Mouse (Mus musculus): ENCODE results near the gene Fam107a. TPM values are rescaled to one million over a fixed set of nuclear protein-coding genes. Genes with fewer than 3 reads are reported as not detected.

Fam107a gene
- polyA plus RNA-seq, 2 experiments: 0.03 TPM; not detected in 1

- Histone ChIP-seq H3K4me2 (ENCODE audit: low read depth) (no peak overlapping the region), H3K4me1 (replicated peaks; ENCODE audit: control insufficient read depth in 2 of 2, insufficient read depth in 2 of 2, low read length in 1 of 2) (peaks cover 0 to 9% of the 10 kb centered on the region in 2 experiments; a peak in 2 of 4 replicates), H3K9me3 (ENCODE audit: control insufficient read depth, low read length) (no peaks in the 10 kb centered on the region), H3K4me3 (ENCODE audit: insufficient read depth in 1 of 2, low read depth in 2 of 2, low read length in 2 of 2) (no peak overlapping the region), H3K36me3 (replicated peaks; ENCODE audit: control insufficient read depth, insufficient read depth, low read depth) (no peaks in the 10 kb centered on the region), H3K27ac (no peak overlapping the region), H3K27me3 (ENCODE audit: control insufficient read depth, insufficient read depth, low read length) (no peaks in the 10 kb centered on the region), H3K9ac (replicated peaks) (no peak overlapping the region)
- no peak for TF ChIP-seq CTCF (IDR thresholded peaks at IDR 0.05; ENCODE audit: low read depth)
- TF ChIP-seq EP300 (IDR thresholded peaks at IDR 0.05; ENCODE audit: low read depth): no peak
- ATAC-seq (ENCODE audit: insufficient read depth): no peak
- 57% methylated on average over 4 of the region's 4 CpGs for WGBS (ENCODE audit: insufficient replicate concordance)
- no peak for DNase-seq (ENCODE audit: low read depth in 3 of 3, low spot score in 3 of 3)
Measured at GRCm38 (mm10) chr14:8329552-8329951, 11.7 kb upstream of the Fam107a start.

- TF ChIP-seq EP300 (IDR thresholded peaks at IDR 0.05; ENCODE audit: low read depth) (no peak), CTCF (IDR thresholded peaks at IDR 0.05; ENCODE audit: low read depth) (no peak)
- no peak overlapping the region for H3K27ac ChIP-seq
- 36% methylated on average over 1 of the region's 1 CpGs for WGBS (ENCODE audit: insufficient replicate concordance)
Measured at GRCm38 (mm10) chr14:8327371-8327770, 9.5 kb upstream of the Fam107a start.

GRCm38 (mm10) chr14:8326961-8327360, 9.1 kb upstream of the Fam107a start:
- no peak overlapping the region for H3K9ac ChIP-seq (replicated peaks)
- H3K27ac ChIP-seq: no peak overlapping the region
- no peak for TF ChIP-seq CTCF (IDR thresholded peaks at IDR 0.05; ENCODE audit: low read depth)
- no peak for TF ChIP-seq EP300 (IDR thresholded peaks at IDR 0.05; ENCODE audit: low read depth)
- H3K36me3 ChIP-seq (replicated peaks; ENCODE audit: control insufficient read depth, insufficient read depth, low read depth): no peaks in the 10 kb centered on the region
- H3K4me1 ChIP-seq (replicated peaks; ENCODE audit: control insufficient read depth in 2 of 2, insufficient read depth in 2 of 2, low read length in 1 of 2): peaks cover 0 to 9% of the 10 kb centered on the region in 2 experiments; a peak in 2 of 4 replicates
- no peaks in the 10 kb centered on the region for H3K9me3 ChIP-seq (ENCODE audit: control insufficient read depth, low read length)
- DNase-seq (ENCODE audit: low read depth in 3 of 3, low spot score in 3 of 3) (no peak), ATAC-seq (ENCODE audit: insufficient read depth) (no peak)
- no peak overlapping the region for H3K4me3 ChIP-seq (ENCODE audit: insufficient read depth in 1 of 2, low read depth in 2 of 2, low read length in 2 of 2)
- no peaks in the 10 kb centered on the region for H3K27me3 ChIP-seq (ENCODE audit: control insufficient read depth, insufficient read depth, low read length)
- no peak overlapping the region for H3K4me2 ChIP-seq (ENCODE audit: low read depth)

More at GRCm38 (mm10) chr14:8327371-8327770, 9.5 kb upstream of the Fam107a start:
- H3K27me3 ChIP-seq (ENCODE audit: control insufficient read depth, insufficient read depth, low read length): no peaks in the 10 kb centered on the region
- H3K4me2 ChIP-seq (ENCODE audit: low read depth): no peak overlapping the region
- no peaks in the 10 kb centered on the region for H3K36me3 ChIP-seq (replicated peaks; ENCODE audit: control insufficient read depth, insufficient read depth, low read depth)
- H3K4me3 ChIP-seq (ENCODE audit: insufficient read depth in 1 of 2, low read depth in 2 of 2, low read length in 2 of 2): no peak overlapping the region
- H3K9me3 ChIP-seq (ENCODE audit: control insufficient read depth, low read length): no peaks in the 10 kb centered on the region
- H3K9ac ChIP-seq (replicated peaks): no peak overlapping the region
- H3K4me1 ChIP-seq (replicated peaks; ENCODE audit: control insufficient read depth in 2 of 2, insufficient read depth in 2 of 2, low read length in 1 of 2): peaks cover 0 to 9% of the 10 kb centered on the region in 2 experiments; a peak in 2 of 4 replicates
- no peak for ATAC-seq (ENCODE audit: insufficient read depth)
- DNase-seq (ENCODE audit: low read depth in 3 of 3, low spot score in 3 of 3): no peak

GRCm38 (mm10) chr14:8325746-8326145, 7.9 kb upstream of the Fam107a start:
- Histone ChIP-seq H3K36me3 (replicated peaks; ENCODE audit: control insufficient read depth, insufficient read depth, low read depth) (no peaks in the 10 kb centered on the region), H3K4me1 (replicated peaks; ENCODE audit: control insufficient read depth in 2 of 2, insufficient read depth in 2 of 2, low read length in 1 of 2) (peaks cover 0 to 9% of the 10 kb centered on the region in 2 experiments; a peak in 2 of 4 replicates), H3K9me3 (ENCODE audit: control insufficient read depth, low read length) (no peaks in the 10 kb centered on the region), H3K4me2 (ENCODE audit: low read depth) (no peak overlapping the region), H3K27ac (no peak overlapping the region), H3K4me3 (ENCODE audit: insufficient read depth in 1 of 2, low read depth in 2 of 2, low read length in 2 of 2) (no peak overlapping the region), H3K9ac (replicated peaks) (no peak overlapping the region), H3K27me3 (ENCODE audit: control insufficient read depth, insufficient read depth, low read length) (no peaks in the 10 kb centered on the region)
- DNase-seq (ENCODE audit: low read depth in 3 of 3, low spot score in 3 of 3) (no peak), ATAC-seq (ENCODE audit: insufficient read depth) (no peak)
- TF ChIP-seq EP300 (IDR thresholded peaks at IDR 0.05; ENCODE audit: low read depth) (no peak), CTCF (IDR thresholded peaks at IDR 0.05; ENCODE audit: low read depth) (no peak)
- WGBS (ENCODE audit: insufficient replicate concordance): 56% methylated on average over 4 of the region's 4 CpGs

- Histone ChIP-seq H3K27me3 (ENCODE audit: control insufficient read depth, insufficient read depth, low read length) (peaks cover 23% of the 10 kb centered on the region), H3K9ac (replicated peaks) (no peak overlapping the region), H3K36me3 (replicated peaks; ENCODE audit: control insufficient read depth, insufficient read depth, low read depth) (no peaks in the 10 kb centered on the region), H3K27ac (no peak overlapping the region), H3K4me3 (ENCODE audit: insufficient read depth in 1 of 2, low read depth in 2 of 2, low read length in 2 of 2) (no peak overlapping the region), H3K4me2 (ENCODE audit: low read depth) (no peak overlapping the region), H3K9me3 (ENCODE audit: control insufficient read depth, low read length) (no peaks in the 10 kb centered on the region), H3K4me1 (replicated peaks; ENCODE audit: control insufficient read depth in 2 of 2, insufficient read depth in 2 of 2, low read length in 1 of 2) (no peaks in the 10 kb centered on the region)
- ATAC-seq (ENCODE audit: insufficient read depth) (no peak), DNase-seq (ENCODE audit: low read depth in 3 of 3, low spot score in 3 of 3) (no peak)
- TF ChIP-seq CTCF (IDR thresholded peaks at IDR 0.05; ENCODE audit: low read depth) (no peak), EP300 (IDR thresholded peaks at IDR 0.05; ENCODE audit: low read depth) (no peak)
- WGBS (ENCODE audit: insufficient replicate concordance): 58% methylated on average over 3 of the region's 3 CpGs
Measured at GRCm38 (mm10) chr14:8320528-8320927, 2.7 kb upstream of the Fam107a start.

All from liver, embryonic 14.5 days (tissue).